Mouse (Mus musculus) induced T-regulatory cell, adult 2 months (primary cell): ENCODE data around the gene Plcl2.

Experiments used
- DNase-seq: peaks from one replicate; pipeline ENCODE4 v3.0.0-alpha.2; 2012; ENCODE audit warnings: low read depth

Gene Plcl2

DNA sequence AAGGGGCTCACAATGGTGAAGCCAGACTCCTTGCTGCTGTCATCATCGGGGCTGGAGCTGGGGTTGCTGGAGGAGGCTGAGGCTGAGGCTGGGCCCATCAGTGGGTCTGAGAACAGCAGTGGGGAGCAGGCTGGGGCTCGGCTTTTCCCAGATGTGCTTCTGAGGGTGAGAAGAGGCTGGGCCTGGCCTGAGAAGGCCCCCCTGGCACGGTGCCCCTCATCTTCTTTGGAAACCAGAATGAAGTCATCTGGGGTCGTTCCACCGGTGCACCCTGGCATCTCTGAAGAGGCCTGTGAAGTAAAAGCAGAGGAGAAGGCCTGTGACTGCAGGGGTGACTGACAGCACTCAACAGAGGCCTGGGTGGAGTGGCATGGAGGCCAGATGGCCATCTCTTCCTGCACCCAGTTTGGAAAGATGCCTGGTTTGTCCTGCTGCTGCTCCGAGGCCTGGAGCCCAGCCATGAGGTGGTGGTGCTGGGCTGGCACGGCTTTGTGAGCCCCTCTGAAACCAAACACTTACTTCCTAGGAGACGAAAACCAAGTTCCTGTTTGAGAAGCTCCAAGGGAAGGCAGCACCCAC is 226.8 kb downstream of the Plcl2 start:
- no peak for DNase-seq

DNA sequence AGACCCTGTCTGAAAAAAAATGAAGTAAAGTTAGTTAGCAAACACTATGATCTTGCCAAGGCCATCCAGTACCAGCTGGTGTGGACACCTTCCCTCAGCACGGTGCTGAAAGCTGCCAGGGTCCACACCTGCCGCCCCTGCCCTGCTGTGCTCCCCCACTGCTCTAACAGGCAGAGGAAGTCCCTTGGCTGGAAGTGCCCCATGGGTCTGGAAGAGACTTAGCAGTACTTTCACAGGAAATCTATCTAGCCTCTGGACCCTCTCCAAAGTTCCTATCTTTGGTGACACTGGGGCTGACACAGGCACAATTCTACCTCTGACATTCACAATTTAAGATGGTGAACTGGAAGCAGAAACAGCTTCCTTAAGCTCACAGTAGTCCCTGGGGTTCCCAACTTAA is 227.9 kb downstream of the Plcl2 start:
- no peak for DNase-seq
